Mouse (Mus musculus) lung, postnatal 0 days (tissue): ENCODE data around the gene Sspo.

Experiments used
- CTCF ChIP-seq: IDR thresholded peaks from 2 replicates; pipeline ENCODE4 v1.5.1; 2016; ENCODE audit warnings: antibody characterized with exemption, mild to moderate bottlenecking
- EP300 ChIP-seq: IDR thresholded peaks from 2 replicates; pipeline ENCODE4 v1.6.1; 2016; ENCODE audit warnings: antibody characterized with exemption, mild to moderate bottlenecking, control low read depth

DNA sequence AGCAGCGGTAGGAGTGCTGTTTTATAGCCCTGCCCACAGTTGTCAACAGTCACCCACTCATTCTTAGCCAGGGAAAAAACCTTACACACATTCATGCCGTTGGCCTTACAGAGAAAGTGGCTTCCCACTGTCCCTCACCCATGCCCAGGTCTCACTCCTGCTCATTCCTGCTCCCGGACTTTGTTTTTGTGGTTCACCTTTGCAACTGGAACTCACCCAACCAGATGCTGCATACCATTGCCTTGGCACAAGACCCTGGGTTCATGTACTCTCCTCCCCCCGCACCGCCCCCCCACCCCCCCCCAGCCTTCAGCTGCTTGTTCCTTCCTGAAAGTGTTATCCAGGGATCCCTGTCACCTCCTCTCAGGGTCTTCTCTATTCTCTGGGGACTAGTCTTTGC is 12.9 kb upstream of the Sspo start:
- no peak for TF ChIP-seq CTCF
- no peak for TF ChIP-seq EP300
